Mouse (Mus musculus) kidney, adult 2 months (tissue): ENCODE measurements around the gene Fcgr3.

Source experiments
- CTCF ChIP-seq: fragments of 200-500 bp; conservative IDR thresholded peaks from 2 replicates; pipeline ENCODE4 v1.5.1; 2011; ENCODE audit warnings: low read depth, mild to moderate bottlenecking, control low read depth, low read length, moderate library complexity, mixed read lengths; ENCODE audit not compliant: insufficient read depth, insufficient read length
- POLR2A ChIP-seq: fragments of 200-500 bp; IDR thresholded peaks from one replicate; pipeline ENCODE4 v1.6.1; 2011; ENCODE audit warnings: low read depth, low read length, control low read depth

GRCm38 (mm10) chr1:171034201-171034600, 30.5 kb downstream of the Fcgr3 start:
- TF ChIP-seq CTCF (no peak), POLR2A (no peak)
